Mouse (Mus musculus) kidney, postnatal 0 days (tissue): ENCODE measurements around the gene Lrrc2. TPM values are rescaled to one million over a fixed set of nuclear protein-coding genes. Genes with fewer than 3 reads are reported as not detected.

Experiments used
- ATAC-seq: fragments of 200-750 bp; cut with Nextera tagmentation; replicated peaks from 2 replicates; pipeline ENCODE4 v1.8.0; 2017; ENCODE audit warnings: low read depth, moderate number of reproducible peaks, moderate TSS enrichment, moderate library complexity; ENCODE audit not compliant: low FRiP score
- DNase-seq: peaks from one replicate; pipeline ENCODE4 v3.0.0-alpha.2; 2016; ENCODE audit warnings: low spot score
- H3K27ac ChIP-seq: fragments of 300-500 bp; sonication (generic); 2 replicates; pipeline ENCODE4 v1.5.1; 2014; ENCODE audit warnings: mild to moderate bottlenecking
- H3K27me3 ChIP-seq: fragments of 300-500 bp; sonication (generic); 2 replicates; pipeline ENCODE4 v1.6.1; 2014; ENCODE audit warnings: low read length, mixed read lengths; ENCODE audit not compliant: insufficient read depth
- H3K36me3 ChIP-seq: fragments of 300-500 bp; sonication (generic); 2 replicates; pipeline ENCODE4 v1.6.1; 2014; ENCODE audit warnings: low read length, mixed read lengths; ENCODE audit not compliant: insufficient read depth
- H3K4me1 ChIP-seq: fragments of 300-500 bp; sonication (generic); replicated peaks from 2 replicates; pipeline ENCODE4 v1.6.1; 2014; ENCODE audit warnings: antibody characterized with exemption, low read length, mixed read lengths; ENCODE audit not compliant: insufficient read depth
- H3K4me2 ChIP-seq: fragments of 300-500 bp; sonication (generic); 2 replicates; pipeline ENCODE4 v1.6.1; 2014; ENCODE audit warnings: mild to moderate bottlenecking, low read length, moderate library complexity, mixed read lengths
- H3K4me3 ChIP-seq: fragments of 300-500 bp; sonication (generic); replicated peaks from 2 replicates; pipeline ENCODE4 v1.5.1; 2014; ENCODE audit warnings: low read depth, low read length
- H3K9ac ChIP-seq: fragments of 300-500 bp; sonication (generic); 2 replicates; pipeline ENCODE4 v1.6.1; 2014; ENCODE audit warnings: low read depth, low read length
- H3K9me3 ChIP-seq: fragments of 300-500 bp; sonication (generic); replicated peaks from 2 replicates; pipeline ENCODE4 v1.6.1; 2016; ENCODE audit warnings: low read length, inconsistent platforms, mixed read lengths
- CTCF ChIP-seq: IDR thresholded peaks from 2 replicates; pipeline ENCODE4 v1.5.1; 2016; ENCODE audit warnings: antibody characterized with exemption, low read depth, mild to moderate bottlenecking, moderate library complexity
- WGBS: fragments of 180-500 bp; shearing (Covaris S2); extraction: QIAGEN DNeasy Blood & Tissue Kit; methylation state at CpG from one replicate; pipeline ENCODE4 v1.1.7; 2014; 5-methylcytosine and 5-hydroxymethylcytosine counted together
- polyA plus RNA-seq: library from polyadenylated mRNA; unstranded; fragments of >200 nt; fragmentation: Nextera tagmentation; extraction: Ambion mirVana; gene quantifications from 2 replicates; pipeline ENCODE4 v1.2.1, GENCODE M21; 2015

Gene Lrrc2
- polyA plus RNA-seq, 1 experiment from 2014 or later: 0.51 TPM

DNA sequence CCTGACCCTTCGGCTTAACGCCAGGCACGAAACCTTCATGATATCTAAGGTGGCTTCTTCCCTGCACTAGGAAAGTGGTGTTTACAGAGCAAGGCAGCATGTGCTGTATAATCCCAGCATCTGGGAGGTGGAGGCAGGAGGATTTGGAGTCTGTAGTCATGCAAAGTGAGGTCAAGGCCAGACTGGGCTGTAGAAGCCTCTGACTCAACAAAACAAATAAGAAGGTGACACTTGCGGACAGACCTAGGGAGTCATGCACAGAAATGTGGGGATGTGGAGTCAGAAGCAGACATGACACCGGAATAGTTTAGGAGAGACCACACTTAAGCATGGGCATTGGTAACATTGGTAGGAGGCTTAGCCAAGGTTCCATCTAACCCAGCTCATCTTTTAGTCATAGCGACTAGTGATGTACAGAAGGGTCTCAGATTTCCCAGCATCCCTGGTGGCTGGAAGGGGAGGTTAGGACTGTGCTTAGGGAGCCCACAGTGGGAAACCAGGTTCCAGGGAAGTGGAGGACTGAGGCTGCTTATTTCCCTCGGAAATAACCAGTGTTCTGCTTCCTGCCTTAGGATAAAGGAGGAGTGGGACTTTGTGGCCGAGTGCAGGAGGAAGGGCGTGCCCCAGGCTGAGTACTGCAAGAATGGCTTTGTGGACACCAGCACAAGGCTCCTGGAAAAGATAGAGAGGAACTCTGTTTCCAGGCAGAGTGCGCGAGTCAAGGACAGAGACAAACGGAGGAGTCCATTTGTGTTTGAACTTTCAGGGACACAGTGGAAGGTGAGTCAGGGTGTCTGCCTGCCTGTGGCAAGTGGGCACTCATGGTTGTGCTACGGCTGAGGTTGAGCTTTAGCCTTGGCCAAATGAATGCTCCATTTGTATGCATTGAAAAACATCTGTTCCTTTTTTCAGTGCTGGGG, 9.1 kb downstream of the Lrrc2 start:
- no peak for DNase-seq
- H3K9me3 ChIP-seq: no peaks in the 10 kb centered on the region

DNA sequence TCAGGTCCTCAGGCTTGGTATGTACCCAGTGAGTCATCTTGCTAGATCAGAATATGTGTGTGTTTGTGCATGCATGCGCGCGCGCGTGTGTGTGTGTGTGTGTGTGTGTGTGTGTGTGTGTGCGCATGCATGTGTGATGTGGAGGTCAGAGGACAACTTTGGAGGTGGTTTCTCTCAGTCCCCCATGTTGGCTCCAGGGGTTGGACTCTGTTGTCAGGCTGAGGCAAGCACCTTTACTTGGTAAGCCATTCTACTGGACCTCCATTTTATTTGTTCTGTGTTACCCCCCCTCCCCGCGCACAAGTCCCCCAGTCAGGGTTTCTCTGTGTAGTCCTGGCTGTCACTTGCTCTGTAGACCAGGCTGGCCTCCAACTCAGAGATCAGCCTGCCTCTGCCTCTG, 10.0 kb downstream of the Lrrc2 start:
- Histone ChIP-seq H3K27ac (no peak overlapping the region), H3K27me3 (no peaks in the 10 kb centered on the region), H3K4me3 (no peak overlapping the region), H3K9me3 (no peaks in the 10 kb centered on the region), H3K36me3 (no peaks in the 10 kb centered on the region), H3K4me2 (no peak overlapping the region), H3K9ac (no peak overlapping the region), H3K4me1 (no peaks in the 10 kb centered on the region)
- DNase-seq (no peak), ATAC-seq (no peak)
- no peak for TF ChIP-seq CTCF
- WGBS: 97% methylated on average over 8 of the region's 8 CpGs

More for the DNA sequence above, 9.1 kb downstream of the Lrrc2 start:
- no peak overlapping the region for H3K27ac ChIP-seq
- H3K9ac ChIP-seq: no peak overlapping the region
- H3K36me3 ChIP-seq: no peaks in the 10 kb centered on the region
- TF ChIP-seq CTCF: no peak
- no peaks in the 10 kb centered on the region for H3K4me1 ChIP-seq
- 81% methylated on average over 13 of the region's 13 CpGs for WGBS
- ATAC-seq: no peak
- no peak overlapping the region for H3K4me3 ChIP-seq
- H3K27me3 ChIP-seq: 0 out of 2 replicates have a peak, but pooled peaks cover 4% of the 10 kb centered on the region
- no peak overlapping the region for H3K4me2 ChIP-seq

DNA sequence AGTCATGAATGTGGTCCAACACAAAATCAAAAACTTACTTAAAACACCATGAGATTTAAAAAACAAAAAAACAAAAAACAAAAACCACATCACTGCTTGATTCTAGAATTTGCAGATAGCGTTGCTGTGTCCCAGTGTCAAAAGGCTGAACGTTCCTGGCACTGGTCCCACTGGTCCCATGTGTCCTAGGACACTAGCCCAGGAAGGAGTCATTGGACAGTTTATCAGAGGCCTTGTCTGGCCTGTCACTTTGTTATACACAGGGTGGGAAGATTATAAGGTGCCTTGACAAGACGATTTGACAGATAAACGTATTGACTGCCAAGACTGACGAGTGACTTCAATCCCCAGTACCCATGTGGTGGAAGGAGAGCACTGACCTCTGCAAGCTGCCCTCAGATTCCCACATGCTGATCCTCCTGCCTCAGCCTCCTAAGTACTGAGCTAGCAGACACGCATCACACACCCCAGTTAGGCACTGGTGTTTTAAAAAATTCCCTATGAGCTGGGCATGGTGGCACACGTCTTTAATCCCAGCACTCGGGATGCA, 12.3 kb downstream of the Lrrc2 start:
- no peaks in the 10 kb centered on the region for H3K36me3 ChIP-seq
- H3K4me2 ChIP-seq: no peak overlapping the region
- TF ChIP-seq CTCF: no peak
- H3K27ac ChIP-seq: no peak overlapping the region
- ATAC-seq: no peak
- H3K4me3 ChIP-seq: no peak overlapping the region
- no peaks in the 10 kb centered on the region for H3K4me1 ChIP-seq
- WGBS: 89% methylated on average over 8 of the region's 8 CpGs
- no peak overlapping the region for H3K9ac ChIP-seq
- H3K9me3 ChIP-seq: no peaks in the 10 kb centered on the region
- no peak for DNase-seq
- H3K27me3 ChIP-seq: no peaks in the 10 kb centered on the region

DNA sequence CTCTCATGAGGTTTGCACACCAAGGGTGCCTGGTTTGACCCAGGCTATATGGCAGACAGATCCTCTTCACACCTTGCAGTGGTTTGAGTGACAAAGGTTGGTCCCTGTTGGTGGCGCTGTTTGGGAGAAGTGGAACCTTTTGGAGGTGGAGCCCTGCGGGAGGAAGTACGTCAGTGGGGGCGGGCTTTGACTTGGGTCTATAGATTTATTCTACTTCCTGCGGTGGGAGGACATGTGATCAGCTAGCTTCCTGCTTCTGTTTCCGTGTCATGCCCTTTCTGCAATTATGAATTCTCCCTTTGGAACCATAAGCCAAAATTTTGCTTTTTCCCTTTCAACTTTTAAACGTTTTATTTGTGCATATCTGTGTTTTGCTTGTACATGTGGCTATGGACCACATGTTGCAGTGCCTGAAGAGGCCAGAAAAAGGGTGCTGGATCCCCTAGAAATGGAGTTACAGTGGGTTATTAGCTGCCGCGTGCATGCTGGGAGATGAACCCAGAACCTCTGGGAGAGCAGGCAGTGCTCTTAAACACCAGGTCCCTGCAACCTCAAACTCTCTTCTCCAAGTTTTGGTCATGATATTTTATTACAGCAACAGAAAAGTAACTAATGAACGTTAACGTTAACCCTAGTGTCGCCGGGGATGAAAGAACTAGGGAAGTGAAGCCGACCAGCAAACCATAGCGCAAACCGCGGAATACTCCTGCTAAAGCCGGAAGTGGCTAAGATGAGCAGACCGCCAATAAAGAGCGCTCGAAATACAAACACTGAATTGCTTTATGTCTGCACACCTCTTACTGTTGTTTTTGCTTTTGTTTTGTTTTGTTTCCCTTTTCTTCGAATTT, 13.9 kb downstream of the Lrrc2 start:
- Histone ChIP-seq H3K9me3 (no peaks in the 10 kb centered on the region), H3K27ac (no peak overlapping the region), H3K27me3 (no peaks in the 10 kb centered on the region), H3K4me1 (no peaks in the 10 kb centered on the region), H3K4me3 (no peak overlapping the region), H3K9ac (no peak overlapping the region), H3K4me2 (no peak overlapping the region), H3K36me3 (no peaks in the 10 kb centered on the region)
- ATAC-seq (no peak), DNase-seq (no peak)
- TF ChIP-seq CTCF: no peak
- 88% methylated on average over 22 of the region's 22 CpGs for WGBS

- Histone ChIP-seq H3K4me2 (no peak overlapping the region), H3K9ac (no peak overlapping the region), H3K9me3 (no peaks in the 10 kb centered on the region), H3K36me3 (no peaks in the 10 kb centered on the region), H3K27ac (no peak overlapping the region), H3K4me3 (no peak overlapping the region), H3K4me1 (no peaks in the 10 kb centered on the region), H3K27me3 (no peaks in the 10 kb centered on the region)
- no peak for ATAC-seq
- TF ChIP-seq CTCF: no peak
- 51% methylated on average over 2 of the region's 2 CpGs for WGBS
- no peak for DNase-seq
Measured at GRCm38 (mm10) chr9:110965910-110966231, 14.5 kb downstream of the Lrrc2 start.

GRCm38 (mm10) chr9:110979411-110979810, 28.1 kb downstream of the Lrrc2 start:
- no peaks in the 10 kb centered on the region for H3K4me1 ChIP-seq
- WGBS: 94% methylated on average over 11 of the region's 11 CpGs
- no peak for DNase-seq
- no peaks in the 10 kb centered on the region for H3K27me3 ChIP-seq
- no peak for TF ChIP-seq CTCF
- H3K27ac ChIP-seq: no peak overlapping the region
- no peak for ATAC-seq
- H3K9ac ChIP-seq: no peak overlapping the region
- no peak overlapping the region for H3K4me2 ChIP-seq
- H3K4me3 ChIP-seq: no peak overlapping the region
- H3K36me3 ChIP-seq: no peaks in the 10 kb centered on the region
- no peaks in the 10 kb centered on the region for H3K9me3 ChIP-seq
